Mouse (Mus musculus) liver (tissue): ENCODE data around the gene 1500011B03Rik.
A peak's percentile ranks its signal among the peaks of the same experiment; 100 is the strongest.

Experiments
- DNase-seq: peaks from one replicate; pipeline ENCODE4 v3.0.0-alpha.2; 2020; ENCODE audit warnings: mixed read lengths

1500011B03Rik gene

GRCm38 (mm10) chr5:114779956-114780489, 43.2 kb downstream of the 1500011B03Rik start:
- DNase-seq, result no peak

GRCm38 (mm10) chr5:114776174-114776573, 47.1 kb downstream of the 1500011B03Rik start:
- DNase-seq, result no peak

DNA sequence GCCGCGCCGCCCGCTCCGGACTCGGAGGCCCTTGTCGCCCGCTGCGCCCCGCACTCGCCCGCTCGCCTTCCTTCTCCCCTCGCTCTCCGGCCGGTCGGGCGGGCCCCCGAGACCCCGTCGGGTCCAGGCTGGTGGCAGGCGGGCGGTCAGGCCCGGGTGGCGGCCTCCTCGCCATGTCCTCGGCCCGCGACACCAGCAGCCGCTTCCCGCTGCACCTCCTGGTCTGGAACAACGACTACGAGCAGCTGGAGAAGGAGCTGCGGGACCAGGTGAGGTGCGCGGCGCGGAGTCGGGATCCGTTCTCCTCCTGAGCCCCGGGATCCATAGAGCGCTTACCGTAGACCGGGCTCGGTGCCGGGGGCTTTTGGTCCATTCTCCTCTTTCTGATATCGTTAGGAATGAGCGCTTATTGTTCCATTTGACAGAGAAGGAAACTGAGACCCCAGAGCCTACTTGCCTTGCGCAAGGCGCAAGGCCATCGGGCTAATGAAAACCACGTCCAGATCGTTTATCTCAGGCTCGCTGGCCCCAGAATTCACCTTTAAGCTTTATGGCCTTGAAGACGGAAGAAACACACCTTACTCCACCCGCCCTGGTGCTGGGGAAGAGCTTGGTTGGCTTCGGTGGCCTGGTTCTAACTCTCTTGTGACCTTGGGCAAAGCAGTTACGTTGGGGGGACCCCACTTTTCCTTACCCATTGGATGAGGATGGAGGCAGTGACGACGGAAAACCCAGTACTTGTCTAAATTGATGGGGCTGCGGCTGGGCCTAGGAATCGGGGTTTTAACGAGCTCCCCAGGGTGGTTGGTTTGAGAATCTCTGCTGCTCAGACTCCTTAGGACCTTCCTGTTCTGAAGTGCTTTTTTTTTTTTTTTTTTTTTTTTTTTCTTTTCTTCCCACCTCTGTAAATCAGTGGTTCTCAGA, 48.0 kb downstream of the 1500011B03Rik start, which contains the start of gene Git2:
Git2 (minus strand) TSS at position 462 of the 924 bp plus-strand sequence.
- DNase-seq, result peak; percentile 32

- peak; percentile 94 for DNase-seq
Observed at GRCm38 (mm10) chr5:114774403-114775051, 48.7 kb downstream of the 1500011B03Rik start, which contains the start of gene Ankrd13a. TSS of gene Ankrd13a (plus strand) at chr5:114774677.

DNA sequence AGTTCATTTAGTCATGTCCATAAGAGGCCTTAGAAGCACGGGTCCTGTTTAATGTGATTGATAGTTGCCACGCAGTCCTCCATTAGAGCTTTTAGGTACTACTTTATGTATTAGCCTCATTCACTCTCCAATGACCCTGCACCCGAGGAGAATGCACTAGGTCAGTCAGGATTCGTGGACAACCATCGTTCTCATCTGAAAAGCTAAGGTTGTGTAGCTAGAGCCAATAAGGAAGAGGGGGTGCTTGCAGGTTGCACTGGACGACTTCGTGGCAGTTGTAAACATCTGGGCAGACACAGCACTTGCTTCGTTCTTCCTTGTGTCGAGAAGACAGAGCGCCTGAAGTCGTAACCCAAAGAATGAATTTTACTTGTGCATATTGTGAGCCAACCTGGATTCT, 49.5 kb downstream of the 1500011B03Rik start:
- no peak for DNase-seq

GRCm38 (mm10) chr5:114773211-114773710, 50.0 kb downstream of the 1500011B03Rik start:
- peak; percentile 99 for DNase-seq

GRCm38 (mm10) chr5:114772456-114773203, 50.6 kb downstream of the 1500011B03Rik start:
- peak; percentile 76 for DNase-seq

- no peak for DNase-seq
Observed at GRCm38 (mm10) chr5:114771796-114772195, 51.5 kb downstream of the 1500011B03Rik start.

- no peak for DNase-seq
Observed at GRCm38 (mm10) chr5:114769786-114770185, 53.5 kb downstream of the 1500011B03Rik start.

DNA sequence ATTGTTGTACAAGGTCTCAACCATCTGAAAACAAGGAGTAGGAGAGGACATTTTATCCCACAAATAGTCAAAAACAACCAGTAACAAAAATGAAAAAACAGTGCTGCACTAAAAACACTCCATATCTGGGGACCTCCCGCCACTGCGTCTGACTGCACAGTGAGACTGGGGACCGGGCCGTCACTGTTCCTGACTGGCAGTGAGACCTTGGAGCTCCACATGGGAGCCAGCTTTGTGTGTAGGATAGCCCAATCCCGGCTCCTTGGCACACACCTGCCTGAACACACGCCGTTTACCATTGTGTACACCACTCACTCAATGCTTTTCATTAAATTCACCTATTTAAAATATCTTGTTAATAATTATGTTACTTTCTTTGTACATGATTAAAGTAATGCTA, 56.1 kb downstream of the 1500011B03Rik start:
- no peak for DNase-seq

GRCm38 (mm10) chr5:114766686-114767085, 56.6 kb downstream of the 1500011B03Rik start:
- DNase-seq, result no peak

DNA sequence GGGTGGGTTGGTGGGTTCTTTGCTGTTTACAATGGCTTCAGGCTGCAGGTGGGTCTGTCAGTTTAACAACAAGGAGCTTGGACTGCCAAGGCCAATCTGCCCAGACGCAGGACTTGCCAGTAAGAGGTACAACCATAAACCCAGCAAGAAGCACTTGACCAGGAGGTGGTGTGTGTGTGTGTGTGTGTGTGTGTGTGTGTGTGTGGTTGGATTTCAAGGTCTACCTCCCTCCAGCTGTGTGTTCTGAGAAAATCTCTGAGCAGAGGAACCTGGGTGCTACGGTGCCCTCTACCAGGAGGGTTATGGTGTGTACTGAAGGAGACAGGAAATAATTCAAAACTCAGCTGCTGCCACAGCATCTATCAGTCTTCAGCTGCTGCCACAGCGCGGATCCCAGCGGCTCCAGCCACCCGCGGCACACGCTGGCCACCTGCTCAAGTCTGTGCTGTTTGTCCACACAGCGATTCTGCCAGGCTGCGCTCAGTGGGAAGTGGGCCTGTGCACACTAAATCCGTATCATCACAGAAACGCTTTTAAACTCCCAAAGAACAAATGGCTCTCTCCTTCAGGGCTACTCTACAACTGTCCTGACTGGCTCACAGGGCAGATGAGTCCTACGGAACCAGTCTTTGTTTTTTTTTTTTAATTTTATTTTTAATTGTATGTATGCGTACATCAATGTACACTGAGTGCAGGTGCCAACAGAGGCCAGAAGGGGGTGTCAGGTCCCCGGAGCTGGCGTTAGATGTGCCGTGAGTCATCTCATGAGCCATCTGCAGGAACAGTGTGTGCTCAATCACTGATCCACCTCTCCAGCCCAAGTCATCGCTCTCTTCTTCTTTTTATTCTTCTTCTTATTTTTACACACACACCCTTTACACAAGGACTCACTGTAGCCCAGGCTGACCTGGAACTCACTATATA, 58.2 kb downstream of the 1500011B03Rik start:
- DNase-seq, result no peak

GRCm38 (mm10) chr5:114761980-114762379, 61.3 kb downstream of the 1500011B03Rik start:
- DNase-seq, result no peak

- DNase-seq, result no peak
Observed at GRCm38 (mm10) chr5:114759536-114760090, 63.7 kb downstream of the 1500011B03Rik start.
